Mouse (Mus musculus) induced T-regulatory cell, adult 2 months (primary cell): Measurements from ENCODE around the gene Spata33.
"Not testable (repeated sequence)": the region's sequence is repeated elsewhere in the genome, so short reads cannot be mapped to it uniquely, and the experiment has no call there.

ENCODE experiments used
- DNase-seq: peaks from one replicate; pipeline ENCODE4 v3.0.0-alpha.2; 2012; ENCODE audit warnings: low read depth

Gene Spata33

DNA sequence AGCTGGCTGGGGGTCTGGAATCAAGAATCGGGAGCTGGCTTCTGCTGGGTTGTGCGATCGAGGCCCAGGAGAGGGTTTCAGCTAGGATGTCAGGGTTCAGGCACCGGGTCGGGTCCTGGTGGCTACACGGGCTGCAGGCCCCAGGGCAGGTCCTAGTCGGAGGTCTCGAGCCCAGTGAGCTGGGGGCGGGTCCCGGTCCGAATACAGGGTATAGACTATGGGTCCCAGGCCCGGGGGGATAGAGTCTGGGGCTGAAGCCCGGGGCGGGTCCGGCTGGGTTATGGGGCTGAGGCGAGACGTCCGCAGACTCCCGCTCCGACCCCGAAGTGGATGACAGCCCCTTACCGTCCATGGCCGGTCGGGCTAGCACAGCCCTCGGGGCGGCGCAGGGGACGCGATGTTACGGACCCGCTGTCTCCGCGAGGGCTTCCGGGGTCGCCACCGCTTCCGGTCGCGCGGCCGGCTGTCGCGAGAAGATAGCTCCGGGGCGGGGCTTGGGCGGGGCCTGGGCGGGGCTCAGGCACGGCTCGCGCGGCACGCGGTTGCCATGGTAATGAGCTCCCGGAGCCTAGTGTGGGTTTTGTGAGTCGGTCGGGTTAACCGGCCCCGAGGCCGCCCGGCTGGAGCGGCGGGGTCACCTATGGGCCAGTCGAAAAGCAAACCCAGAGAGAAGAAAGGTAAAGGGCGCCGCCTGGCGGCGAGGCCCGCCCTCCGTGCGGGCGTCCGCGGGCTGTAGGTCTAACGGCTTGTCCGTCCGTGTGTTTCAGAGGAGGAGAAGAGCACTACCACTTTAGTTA, at the start of gene Spata33, which contains the start of gene Chmp1a:
Gene Spata33 (plus strand): TSS at position 512 of the 797 bp plus-strand sequence.
Gene Chmp1a (minus strand): TSS at position 443 of the 797 bp plus-strand sequence.
- DNase-seq = peak; percentile 95

GRCm38 (mm10) chr8:123181391-123181790, 31.2 kb upstream of the Spata33 start:
- no peak for DNase-seq

- DNase-seq = no peak
Measured at GRCm38 (mm10) chr8:123185566-123186409, 26.8 kb upstream of the Spata33 start, which contains the start of gene Dpep1. TSS of gene Dpep1 (plus strand) at chr8:123186242.

GRCm38 (mm10) chr8:123188006-123188405, 24.6 kb upstream of the Spata33 start:
- DNase-seq = no peak

DNA sequence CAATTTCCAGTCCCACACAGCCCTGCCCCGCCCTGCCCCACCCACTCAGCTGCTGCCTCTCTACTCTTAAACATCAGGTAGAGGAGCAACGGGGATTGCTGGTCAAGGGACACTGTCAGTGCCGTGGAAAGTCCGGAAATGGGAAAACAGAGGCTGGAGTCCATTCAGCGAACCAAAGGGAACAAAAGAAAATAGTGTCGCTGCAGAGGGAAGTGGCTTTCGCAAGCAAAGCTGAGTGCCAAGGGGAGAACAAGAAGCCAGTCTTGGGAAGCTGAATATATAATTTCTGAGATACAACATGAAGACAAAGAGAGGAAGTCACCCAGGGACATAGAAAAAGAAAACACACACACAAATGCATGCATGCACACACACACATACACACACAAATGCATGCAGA, 23.8 kb upstream of the Spata33 start:
- DNase-seq = no peak

DNA sequence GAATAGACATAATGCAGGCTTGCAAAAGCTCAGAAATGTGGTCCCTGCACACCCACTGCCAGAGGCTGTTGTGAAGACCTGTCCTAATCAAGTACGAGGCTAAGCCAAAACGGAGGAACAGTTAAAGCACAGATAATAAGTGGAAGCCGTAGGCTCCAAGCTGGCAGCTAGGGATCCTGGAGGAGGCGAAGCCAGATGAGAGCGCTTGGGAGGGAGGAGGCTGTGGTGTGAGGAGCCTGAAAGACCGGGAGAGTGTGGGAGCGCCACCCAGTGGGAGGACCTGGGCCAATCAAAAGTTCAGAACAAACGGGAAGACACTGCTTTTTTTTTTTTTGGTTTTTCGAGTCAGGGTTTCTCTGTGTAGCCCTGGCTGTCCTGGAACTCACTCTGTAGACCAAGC, 22.0 kb upstream of the Spata33 start:
- DNase-seq = peak; percentile 67

DNA sequence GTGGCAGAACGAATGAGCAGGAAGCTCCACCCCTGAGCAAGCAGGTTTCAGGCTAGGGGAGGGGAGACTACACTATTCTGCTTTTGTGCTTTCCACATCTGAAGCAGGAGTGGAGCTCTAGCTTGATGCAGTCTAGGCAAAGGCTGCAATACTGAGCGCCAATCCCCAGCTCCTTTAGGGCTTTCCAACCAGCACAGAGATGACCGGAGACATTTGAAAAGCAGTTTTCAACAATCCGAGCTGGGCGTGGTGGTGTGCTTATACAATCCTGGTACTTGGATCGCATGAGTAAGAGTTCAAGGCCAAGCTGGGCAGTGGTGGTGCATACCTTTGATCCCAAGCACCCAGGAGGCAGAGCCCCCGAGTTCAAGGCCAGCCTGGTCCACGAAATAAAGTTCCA, 20.7 kb upstream of the Spata33 start:
- DNase-seq = no peak

- DNase-seq = no peak
Measured at GRCm38 (mm10) chr8:123193771-123194170, 18.9 kb upstream of the Spata33 start.

- peak; percentile 44 for DNase-seq
Measured at GRCm38 (mm10) chr8:123197016-123197415, 15.6 kb upstream of the Spata33 start.

GRCm38 (mm10) chr8:123199864-123200263, 12.8 kb upstream of the Spata33 start:
- no peak for DNase-seq

GRCm38 (mm10) chr8:123202288-123202687, 10.3 kb upstream of the Spata33 start:
- peak; percentile 87 for DNase-seq

DNA sequence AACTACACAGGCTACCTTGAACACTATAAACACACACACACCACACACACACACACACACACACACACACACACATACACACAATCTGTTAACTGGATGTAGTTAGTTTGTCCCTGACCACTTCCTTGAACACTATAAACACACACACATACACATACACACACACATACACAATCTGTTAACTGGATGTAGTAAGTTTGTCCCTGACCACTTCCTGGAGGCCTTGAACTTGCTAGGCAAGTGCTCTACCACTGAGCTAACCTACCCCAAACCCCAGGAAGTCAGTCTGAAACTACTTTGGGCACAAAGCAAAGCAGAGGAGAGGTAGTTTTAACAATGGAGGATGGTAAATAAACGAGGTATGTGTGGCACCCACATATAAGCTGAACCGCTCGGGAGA, 9.1 kb upstream of the Spata33 start:
- DNase-seq = peak; percentile 60

DNA sequence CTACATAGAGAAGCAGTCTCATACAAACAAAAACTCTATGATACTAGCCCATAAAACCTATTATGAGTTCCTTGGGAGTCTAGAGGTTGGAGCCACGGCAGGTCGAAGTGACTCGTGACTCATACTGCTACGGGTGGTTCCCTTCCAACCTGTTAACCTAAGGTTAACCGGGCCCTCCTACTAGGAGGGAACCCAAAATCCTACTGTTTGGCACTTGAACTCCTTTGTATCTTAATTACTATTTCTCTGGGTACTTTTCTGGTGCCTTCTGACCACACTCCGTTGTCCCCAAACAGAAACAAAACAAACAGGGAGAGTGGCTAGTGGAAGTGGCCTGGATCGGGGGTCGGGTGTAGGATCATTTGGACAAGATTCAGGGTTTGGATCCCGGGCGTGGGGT, 756 bp upstream of the Spata33 start:
- DNase-seq = peak; percentile 56

- no peak for DNase-seq
Measured at GRCm38 (mm10) chr8:123213118-123213772, 613 bp downstream of the Spata33 start.

GRCm38 (mm10) chr8:123215430-123215829, 2.8 kb downstream of the Spata33 start:
- no peak for DNase-seq

DNA sequence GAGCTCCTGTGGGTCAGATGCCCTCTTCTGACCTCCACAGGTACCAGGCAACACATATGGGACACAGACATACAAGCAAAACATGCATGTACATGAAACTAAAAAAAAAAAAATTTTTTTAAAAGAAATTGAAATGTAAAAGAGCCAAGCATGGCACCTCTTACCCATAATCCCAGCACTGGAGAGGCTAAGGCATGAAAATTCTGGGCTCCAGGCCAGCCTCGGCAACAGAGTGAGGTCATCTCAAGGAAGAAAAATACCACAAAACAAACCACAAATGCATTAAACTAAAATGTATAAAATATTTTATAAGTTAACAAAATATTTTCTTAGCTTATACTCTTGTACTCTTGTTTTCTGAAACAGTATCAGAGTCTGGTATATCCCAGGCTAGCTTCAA, 8.3 kb downstream of the Spata33 start:
- no peak for DNase-seq

DNA sequence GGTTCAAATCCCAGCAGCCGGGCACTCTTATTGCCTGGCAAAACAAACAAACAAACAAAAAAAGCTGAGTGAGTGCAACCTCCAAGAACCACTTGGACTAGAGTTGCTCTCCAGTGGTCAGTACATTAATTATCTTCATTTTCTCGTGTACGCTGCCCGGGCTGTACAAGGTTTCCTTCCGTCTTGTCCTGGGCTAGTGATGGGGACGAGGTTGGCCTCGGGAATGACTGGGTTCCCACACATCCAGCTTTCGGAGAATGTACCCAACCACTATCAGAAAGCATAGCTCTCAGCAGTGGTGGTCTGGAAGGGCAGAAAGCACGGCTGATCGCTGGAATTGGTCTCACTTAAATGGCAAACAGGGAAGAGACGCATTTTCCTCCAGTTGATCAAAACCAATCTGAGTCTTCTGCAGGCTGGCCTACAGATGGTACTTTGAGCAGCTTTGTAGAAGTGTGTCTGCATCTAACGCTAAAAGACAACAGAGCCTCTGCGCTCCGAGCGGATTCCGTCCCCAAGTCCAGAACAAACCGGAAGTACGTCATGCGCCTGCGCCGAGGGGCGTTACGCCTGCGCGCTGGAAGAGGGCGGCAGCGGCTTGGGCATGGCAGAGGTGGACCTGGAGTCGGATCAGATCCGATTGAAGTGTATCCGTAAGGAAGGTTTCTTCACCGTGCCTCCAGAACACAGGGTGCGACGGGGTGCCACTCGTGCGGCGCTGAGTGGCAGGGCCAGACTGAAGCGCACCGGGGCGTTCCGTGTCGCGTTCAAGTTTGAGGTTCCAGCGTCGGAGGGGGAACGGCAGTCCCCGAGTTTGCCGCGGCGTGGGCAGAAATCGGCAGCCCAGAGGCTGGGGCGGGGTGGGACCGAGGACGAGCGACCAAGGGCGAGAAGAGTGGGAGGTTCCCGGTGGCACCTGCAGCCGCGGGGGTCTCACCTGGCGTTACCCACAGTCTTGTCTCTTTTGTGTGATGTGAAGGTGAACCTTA, 11.9 kb downstream of the Spata33 start, which contains the start of gene Cdk10:
Gene Cdk10 (plus strand): TSS at position 565 of the 989 bp plus-strand sequence.
- DNase-seq = peak; percentile 96

DNA sequence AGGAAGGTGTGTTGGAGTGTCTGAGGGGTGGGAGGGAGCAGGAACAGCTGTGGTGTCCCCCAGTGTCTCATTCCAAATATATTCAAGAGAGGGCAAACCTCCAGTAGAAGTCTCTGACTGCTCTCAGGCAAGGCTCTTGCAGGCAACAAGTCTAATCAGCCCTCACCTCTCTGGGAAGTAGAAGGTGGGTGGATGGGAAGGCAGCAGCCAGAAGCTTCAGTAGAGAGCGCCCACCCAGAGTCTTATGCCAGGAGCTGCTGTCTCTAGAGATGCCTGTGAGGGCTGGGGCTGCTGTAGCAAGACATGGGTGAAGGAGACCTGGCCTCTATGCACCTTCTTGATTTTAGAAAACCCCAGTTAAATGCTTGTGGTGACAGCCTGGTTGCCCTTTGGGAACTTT, 15.8 kb downstream of the Spata33 start:
- DNase-seq = no peak

DNA sequence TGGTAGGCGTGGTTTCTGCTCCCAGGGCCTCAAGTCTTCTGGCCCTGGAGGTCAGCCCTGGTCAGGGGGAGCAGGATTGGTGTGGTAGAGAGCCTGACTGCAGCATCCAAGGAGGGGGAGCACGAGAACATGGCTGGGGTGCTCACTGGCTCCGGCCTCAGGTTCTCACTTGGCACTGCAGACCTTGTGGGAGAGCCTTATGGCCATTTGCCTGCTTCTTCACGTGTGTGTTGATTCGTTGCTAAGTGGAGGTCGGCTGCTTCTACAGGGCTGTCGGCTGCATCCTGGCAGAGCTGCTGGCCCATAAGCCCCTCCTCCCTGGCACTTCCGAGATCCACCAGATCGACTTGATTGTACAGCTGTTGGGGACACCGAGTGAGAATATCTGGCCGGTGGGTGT, 17.7 kb downstream of the Spata33 start:
- DNase-seq = not testable (repeated sequence)

DNA sequence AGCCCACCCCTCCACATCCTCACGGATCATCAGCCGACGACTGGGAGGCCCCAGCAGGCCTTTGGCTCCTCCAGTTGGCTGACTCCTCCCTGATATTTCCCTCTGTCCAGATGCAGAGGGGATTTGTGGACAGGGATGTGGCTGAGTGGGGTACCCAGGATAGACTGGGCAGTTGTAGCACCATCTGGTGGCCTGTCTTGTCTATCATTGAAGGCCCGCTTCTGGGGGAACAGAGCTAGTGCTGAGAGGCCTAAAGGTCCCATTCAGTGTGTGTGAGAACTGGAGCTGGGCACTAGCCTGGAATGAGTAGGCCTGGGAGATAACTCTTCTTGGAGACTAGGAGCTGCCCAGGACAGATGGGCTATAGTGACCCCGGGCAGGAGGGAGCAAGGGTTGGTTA, 19.1 kb downstream of the Spata33 start:
- no peak for DNase-seq

DNA sequence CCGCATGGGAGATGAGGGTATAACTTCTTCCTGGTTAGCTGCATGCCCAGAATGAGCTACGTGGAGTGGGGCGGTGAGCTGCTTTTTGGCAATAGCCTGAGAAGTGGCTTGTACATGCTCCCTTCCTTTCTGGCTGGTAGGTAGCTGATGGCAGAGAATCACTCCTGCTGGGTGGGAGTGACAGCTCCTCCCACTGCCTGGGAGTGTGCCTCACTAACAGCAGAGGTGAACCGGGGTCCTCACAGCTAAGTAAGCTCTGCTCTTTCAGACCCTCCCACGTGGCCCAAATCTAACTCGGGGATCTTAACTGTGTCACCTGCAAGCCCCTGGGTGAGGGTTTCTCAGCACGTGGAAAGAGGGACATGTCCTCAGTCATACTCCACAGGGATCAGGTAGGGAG, 19.9 kb downstream of the Spata33 start:
- DNase-seq = no peak
